Mouse (Mus musculus) E14TG2a.4 (cell line): ENCODE data around the gene Cmtm6.

Source experiments
- CTCF ChIP-seq: conservative IDR thresholded peaks from 2 replicates; pipeline ENCODE4 v1.5.1; 2014; ENCODE audit warnings: low read length
- NANOG ChIP-seq: IDR thresholded peaks from 2 replicates; pipeline ENCODE4 v1.6.1; 2014; ENCODE audit warnings: borderline replicate concordance, low read length, mixed read lengths
- POU5F1 ChIP-seq: IDR thresholded peaks from 2 replicates; pipeline ENCODE4 v1.6.1; 2014; ENCODE audit warnings: low read length, borderline replicate concordance

DNA sequence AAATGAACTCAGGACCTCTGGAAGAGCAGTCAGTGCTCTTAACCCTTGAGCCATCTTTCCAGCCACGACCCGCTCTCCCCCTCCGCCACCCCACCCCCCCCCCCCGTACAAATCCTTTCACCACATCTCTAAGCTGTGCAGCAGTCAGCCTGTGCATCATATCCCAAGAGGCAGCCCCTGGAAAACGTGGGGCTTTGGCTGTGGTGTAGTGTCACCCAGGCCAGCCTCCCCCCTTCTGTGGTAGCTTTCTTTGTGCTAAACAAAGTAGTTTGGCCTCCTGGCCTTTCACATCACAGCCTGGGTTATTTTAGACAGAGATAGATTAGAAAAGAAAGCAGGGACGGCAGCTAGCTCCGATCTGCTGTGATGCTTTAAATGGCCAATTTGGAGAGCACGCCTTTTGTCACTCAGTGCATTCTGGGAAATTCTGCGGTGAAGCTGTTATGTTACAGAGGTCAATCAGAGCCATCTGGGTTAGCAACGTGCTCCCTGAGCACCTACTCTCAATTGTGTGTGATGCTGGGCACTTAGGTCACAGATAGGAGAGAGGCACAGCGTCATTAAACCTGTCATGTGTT lies 65.6 kb downstream of the Cmtm6 start:
- no peak for TF ChIP-seq CTCF
- no peak for TF ChIP-seq POU5F1
- no peak for TF ChIP-seq NANOG
